Mouse (Mus musculus) cerebellum, adult 2 months (tissue): ENCODE results near the gene Timmdc1. TPM values are rescaled to one million over a fixed set of nuclear protein-coding genes. Genes with fewer than 3 reads are reported as not detected.
A peak's percentile ranks its signal among the peaks of the same experiment; 100 is the strongest.

Experiments used
- DNase-seq, 2 experiments: peaks; one replicate each; pipeline ENCODE4 v3.0.0; 2021
- H3K27ac ChIP-seq: fragments of 200-500 bp; 2 replicates; pipeline ENCODE4 v1.5.1; 2012; ENCODE audit warnings: low read length, control low read depth, inconsistent platforms; ENCODE audit not compliant: insufficient read depth
- H3K27me3 ChIP-seq: fragments of 200-500 bp; 2 replicates; pipeline ENCODE4 v1.6.1; 2012; ENCODE audit warnings: inconsistent platforms, mild to moderate bottlenecking, low read length, moderate library complexity; ENCODE audit not compliant: control insufficient read depth, insufficient read depth
- H3K4me1 ChIP-seq: fragments of 200-500 bp; 2 replicates; pipeline ENCODE4 v1.6.1; 2011; ENCODE audit warnings: low read length; ENCODE audit not compliant: control insufficient read depth, insufficient read depth
- H3K4me3 ChIP-seq: fragments of 200-500 bp; replicated peaks from 2 replicates; pipeline ENCODE3; 2011; ENCODE audit warnings: mild to moderate bottlenecking, low read depth, low read length, control low read depth; ENCODE audit not compliant: insufficient read depth
- CTCF ChIP-seq: fragments of 200-500 bp; IDR thresholded peaks from 2 replicates; pipeline ENCODE4 v1.5.1; 2011; ENCODE audit warnings: low read depth, mild to moderate bottlenecking, control low read depth, low read length, moderate library complexity, borderline replicate concordance; ENCODE audit not compliant: insufficient read depth
- POLR2A ChIP-seq: fragments of 200-500 bp; IDR thresholded peaks from 2 replicates; pipeline ENCODE4 v1.6.1; 2011; ENCODE audit warnings: low read length, control low read depth, borderline replicate concordance; ENCODE audit not compliant: insufficient read depth
- WGBS: fragments of 180-500 bp; shearing (Covaris S2); methylation state at CpG from one replicate; pipeline ENCODE4 v1.1.7; 2018; 5-methylcytosine and 5-hydroxymethylcytosine counted together
- polyA plus RNA-seq: library from polyadenylated mRNA; depleted of rRNA; stranded (reverse); fragments of >200 nt; gene quantifications from 2 replicates; pipeline ENCODE4 v1.2.3, GENCODE M21; 2012

The Timmdc1 gene
- polyA plus RNA-seq, 1 experiment, result 19.9 TPM

DNA sequence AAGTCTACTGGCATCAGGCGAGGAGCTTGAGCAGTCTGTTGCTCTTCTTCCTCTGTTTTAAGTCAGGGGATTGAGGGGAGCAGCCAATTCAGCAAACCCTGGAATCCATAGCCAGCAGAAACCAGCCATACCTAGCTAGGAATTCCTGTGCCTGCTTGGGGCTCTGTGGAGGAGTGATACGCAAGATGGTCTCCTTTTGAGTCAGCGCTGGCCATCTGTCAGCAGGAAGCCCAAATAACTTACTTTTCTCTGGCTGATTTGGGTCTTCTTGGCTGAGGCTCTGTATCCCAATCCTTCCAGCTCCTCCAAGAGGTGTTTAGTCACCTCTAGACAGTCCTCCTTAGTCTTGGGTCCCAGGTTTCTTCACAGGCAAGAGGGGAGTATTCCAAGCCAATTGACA, 33.5 kb upstream of the Timmdc1 start:
- DNase-seq, result no peak
- 72% methylated on average over 3 of the region's 3 CpGs for WGBS
- Histone ChIP-seq H3K4me1 (no peaks in the 10 kb centered on the region), H3K27me3 (no peaks in the 10 kb centered on the region; the same call in 1 of the 2 replicates), H3K27ac (no peak overlapping the region), H3K4me3 (no peak overlapping the region)
- TF ChIP-seq CTCF, result no peak
- TF ChIP-seq POLR2A, result no peak

DNA sequence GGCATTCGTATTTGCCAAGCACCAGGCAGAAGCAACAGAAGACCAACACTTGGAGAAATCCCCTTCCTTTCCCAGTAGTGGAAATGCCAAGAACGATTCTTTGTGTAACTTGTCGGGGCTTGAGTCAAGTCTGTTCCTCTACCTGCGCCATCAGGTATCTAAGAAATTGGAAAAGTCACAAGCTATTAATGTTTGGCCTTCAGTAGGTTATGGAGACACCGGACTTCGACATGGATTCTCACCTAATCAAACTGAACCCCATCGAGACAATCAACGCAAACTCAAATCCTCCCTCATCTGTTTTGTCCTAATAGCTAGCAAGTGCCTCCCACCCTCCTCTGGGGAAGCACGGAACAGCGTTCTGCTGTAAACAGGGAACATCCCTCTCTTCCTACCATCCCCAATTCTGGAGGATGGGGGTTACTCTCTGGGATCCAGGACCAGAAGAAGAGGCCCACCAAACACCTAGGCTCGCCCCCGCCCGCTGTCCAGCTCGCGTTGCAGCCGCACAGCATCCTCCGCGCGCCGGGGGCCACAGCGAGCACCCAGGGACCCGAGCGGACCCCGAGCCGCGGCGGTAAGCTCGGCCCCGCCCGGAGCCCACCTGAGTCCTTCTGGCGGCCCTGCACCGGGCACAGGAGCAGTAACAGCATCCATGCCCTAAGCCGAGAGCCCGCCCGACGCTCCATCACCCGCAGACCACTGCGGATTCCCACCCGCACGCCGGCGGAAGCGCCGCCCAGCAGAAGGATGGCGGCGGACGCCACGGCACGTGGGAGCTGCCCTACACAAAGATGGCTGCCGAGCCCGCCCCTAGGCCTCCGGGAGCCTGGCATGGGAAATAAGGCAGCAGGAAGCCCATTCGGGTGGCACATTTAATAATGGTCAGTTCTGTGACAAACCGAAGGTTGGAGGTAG, 27.3 kb upstream of the Timmdc1 start, which contains the start of gene Poglut1:
Gene Poglut1, minus strand, starts transcription at position 780 of the 918 bp plus-strand sequence.
- Histone ChIP-seq H3K27me3 (no peaks in the 10 kb centered on the region; the same call in 1 of the 2 replicates), H3K4me1 (peaks cover 6% of the 10 kb centered on the region; the same call in 1 of the 2 replicates), H3K27ac (peak within 1 kb of the TSS; percentile 50), H3K4me3 (peak within 1 kb of the TSS; percentile 84)
- peak; percentile 85 to 86 for DNase-seq
- WGBS, result under 1% methylated on average over 54 of the region's 54 CpGs
- TF ChIP-seq CTCF (no peak), POLR2A (peak; percentile 86)

DNA sequence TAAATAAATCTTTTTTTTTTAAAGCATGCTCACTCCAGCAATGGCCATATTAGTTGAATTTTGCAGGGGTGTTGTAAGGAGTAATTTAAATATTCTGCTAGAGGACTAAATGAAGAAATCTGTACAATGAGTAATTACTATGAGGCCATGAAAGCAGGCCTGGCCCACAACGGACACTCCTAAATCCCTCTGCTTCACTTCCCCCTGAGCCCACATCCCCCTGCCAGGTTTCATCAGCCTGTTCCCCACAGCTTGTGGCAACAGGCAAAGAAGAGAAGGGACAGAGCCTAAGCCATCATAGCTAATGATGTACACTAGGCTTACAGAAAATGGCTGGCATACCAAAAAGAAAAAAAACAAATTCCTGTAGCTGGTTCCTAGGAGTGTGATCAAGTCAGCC, 25.5 kb upstream of the Timmdc1 start:
- Histone ChIP-seq H3K27ac (no peak overlapping the region), H3K4me3 (no peak overlapping the region), H3K4me1 (peaks cover 6% of the 10 kb centered on the region; the same call in 1 of the 2 replicates), H3K27me3 (no peaks in the 10 kb centered on the region)
- no peak for TF ChIP-seq POLR2A
- TF ChIP-seq CTCF, result no peak
- DNase-seq, result no peak
- WGBS, result 81% methylated on average over 1 of the region's 1 CpGs

DNA sequence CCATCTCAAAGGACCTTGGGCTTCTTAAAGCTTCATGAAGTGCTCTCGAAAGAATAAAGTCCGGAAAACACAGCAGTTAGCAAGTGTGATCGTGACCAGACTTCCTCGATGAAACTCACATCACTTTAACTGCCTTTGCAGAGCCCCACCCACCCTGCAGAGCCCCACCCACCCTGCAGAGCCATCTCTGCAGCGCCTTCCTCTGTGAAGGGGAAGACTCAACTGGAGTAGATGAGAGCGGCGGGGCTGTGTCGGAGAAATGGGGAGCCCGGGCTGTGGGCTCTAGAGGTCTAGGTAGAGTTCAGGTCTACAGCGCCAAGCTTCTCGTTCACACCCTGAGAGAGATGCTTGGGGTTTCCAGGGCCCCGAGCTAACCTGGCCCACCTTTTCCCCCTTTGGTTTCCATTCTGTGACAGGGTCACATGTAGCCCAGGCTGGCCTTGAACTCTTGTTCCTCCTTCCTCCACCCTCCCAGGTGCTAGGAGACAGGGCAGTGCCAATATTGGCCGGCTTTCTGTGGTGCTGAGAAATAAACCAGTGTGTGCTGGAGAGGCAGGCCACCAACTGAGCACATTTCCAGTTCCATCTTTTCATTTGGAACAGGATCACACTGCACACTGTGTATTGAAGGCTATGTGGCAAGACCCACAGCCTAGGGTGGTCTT, 16.4 kb upstream of the Timmdc1 start:
- H3K4me3 ChIP-seq, result no peak overlapping the region
- WGBS, result 87% methylated on average over 13 of the region's 13 CpGs
- TF ChIP-seq POLR2A (no peak), CTCF (no peak)
- no peaks in the 10 kb centered on the region for H3K27me3 ChIP-seq
- no peak for DNase-seq
- H3K27ac ChIP-seq, result no peak overlapping the region
- no peaks in the 10 kb centered on the region for H3K4me1 ChIP-seq

DNA sequence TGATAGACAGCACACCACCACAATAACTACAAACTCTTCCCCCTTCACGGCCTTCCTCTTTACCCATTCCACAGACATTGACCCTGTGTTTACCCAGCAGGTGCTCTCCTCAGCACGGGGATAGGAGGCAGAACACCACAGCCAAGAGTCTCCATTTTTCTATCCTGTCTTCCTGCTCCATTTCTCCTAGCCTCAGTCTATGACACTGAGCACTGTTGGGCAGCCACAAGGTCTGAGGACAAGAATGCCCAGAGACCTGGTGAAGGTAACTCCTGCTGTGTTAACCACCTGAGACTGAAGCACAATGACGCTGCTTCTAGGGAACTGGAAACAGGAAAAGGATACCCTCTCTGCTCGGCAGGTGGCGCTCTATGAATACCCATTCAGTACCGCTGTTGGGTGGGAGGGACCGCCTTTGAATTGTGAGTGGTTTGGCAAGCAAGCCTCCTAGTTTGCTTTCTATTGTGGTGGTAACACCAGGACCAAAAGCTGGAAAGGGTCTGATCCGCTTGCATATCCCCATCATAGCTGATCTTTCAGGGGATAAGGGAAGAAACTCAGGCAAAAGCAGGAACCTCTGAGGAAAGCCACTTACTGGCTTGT, 14.2 kb upstream of the Timmdc1 start:
- Histone ChIP-seq H3K27ac (no peak overlapping the region), H3K27me3 (no peaks in the 10 kb centered on the region), H3K4me1 (no peaks in the 10 kb centered on the region), H3K4me3 (no peak overlapping the region)
- peak; percentile 51 to 62 for DNase-seq
- WGBS, result 41% methylated on average over 8 of the region's 8 CpGs
- TF ChIP-seq CTCF (peak; percentile 68), POLR2A (no peak)

DNA sequence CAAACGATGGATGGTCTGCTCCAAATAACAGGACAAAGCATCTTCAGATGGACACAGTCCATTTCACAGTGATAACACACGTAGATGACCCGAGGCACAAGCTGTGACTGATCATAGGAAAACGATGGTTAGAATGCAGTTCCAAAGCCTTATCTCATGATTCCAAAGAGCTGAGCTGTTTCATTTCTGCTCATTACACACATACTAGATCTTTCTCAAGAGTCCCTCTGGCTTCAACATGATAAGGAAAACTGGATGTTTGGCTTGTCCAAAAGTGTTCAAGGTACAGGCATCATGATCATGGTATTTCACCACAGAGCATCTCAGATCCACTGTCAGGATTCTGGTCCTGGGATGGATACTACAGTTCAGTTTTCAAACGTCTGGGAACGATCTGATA, 3.8 kb upstream of the Timmdc1 start:
- Histone ChIP-seq H3K27ac (no peak overlapping the region), H3K27me3 (no peaks in the 10 kb centered on the region), H3K4me3 (no peak overlapping the region), H3K4me1 (peaks cover 4% of the 10 kb centered on the region; the same call in 1 of the 2 replicates)
- TF ChIP-seq POLR2A (no peak), CTCF (no peak)
- DNase-seq, result no peak
- 86% methylated on average over 6 of the region's 6 CpGs for WGBS

DNA sequence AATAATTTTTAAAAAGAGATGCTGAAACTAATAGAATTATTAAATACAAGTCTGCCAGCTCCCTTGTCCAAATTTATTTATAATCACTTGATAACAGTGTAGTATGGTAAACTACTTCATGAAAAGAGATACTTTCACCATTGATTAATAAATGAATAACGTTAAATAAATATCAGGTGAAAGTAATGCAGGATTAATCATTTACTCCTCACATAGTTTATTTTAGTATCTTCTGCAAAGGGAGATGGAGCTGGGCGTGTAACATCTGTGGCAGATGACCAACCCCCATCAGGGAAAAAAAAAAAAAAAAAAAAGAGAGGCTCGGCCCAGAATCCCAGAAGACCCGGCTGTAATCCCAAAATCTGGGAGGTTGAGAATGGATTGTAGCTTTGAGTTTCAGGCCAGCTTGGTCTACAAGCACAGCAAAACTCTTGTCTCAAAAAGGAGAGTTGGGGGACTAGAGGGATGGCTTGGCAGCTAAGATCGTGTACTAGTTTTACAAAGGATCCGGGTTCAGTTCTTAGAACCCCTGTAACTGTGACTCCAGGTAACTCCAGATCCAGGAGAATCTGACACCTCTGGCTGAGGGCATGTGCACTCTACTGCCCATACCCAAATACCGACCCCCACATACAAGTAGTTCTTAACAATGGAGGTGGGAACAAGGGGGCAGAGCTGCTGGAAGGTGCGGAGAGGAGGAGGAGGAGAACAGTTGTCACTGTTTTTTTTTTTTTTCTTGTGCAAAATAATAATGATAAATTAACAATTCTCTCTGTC, 1.1 kb downstream of the Timmdc1 start:
- DNase-seq, result no peak
- peak overlapping the region; percentile 95 for H3K4me3 ChIP-seq
- TF ChIP-seq POLR2A (no peak), CTCF (no peak)
- H3K4me1 ChIP-seq, result peaks cover 4% of the 10 kb centered on the region; the same call in 1 of the 2 replicates
- no peaks in the 10 kb centered on the region for H3K27me3 ChIP-seq
- no peak overlapping the region for H3K27ac ChIP-seq
- 23% methylated on average over 8 of the region's 8 CpGs for WGBS
